Mouse (Mus musculus) small intestine, adult 2 months (tissue): Measurements from ENCODE around the gene Steap3. TPM values are rescaled to one million over a fixed set of nuclear protein-coding genes. Genes with fewer than 3 reads are reported as not detected.
A peak's percentile ranks its signal among the peaks of the same experiment; 100 is the strongest.

Source experiments
- H3K27ac ChIP-seq: fragments of 200-500 bp; 2 replicates; pipeline ENCODE4 v1.5.1; 2012; ENCODE audit warnings: low read depth, low read length, control low read depth, inconsistent platforms; ENCODE audit not compliant: insufficient read depth
- H3K27me3 ChIP-seq: fragments of 200-500 bp; 2 replicates; pipeline ENCODE4 v1.6.1; 2012; ENCODE audit warnings: mild to moderate bottlenecking, moderate library complexity, low read length, inconsistent platforms; ENCODE audit not compliant: control insufficient read depth, insufficient read depth
- H3K36me3 ChIP-seq: fragments of 200-500 bp; 2 replicates; pipeline ENCODE4 v1.6.1; 2012; ENCODE audit warnings: mild to moderate bottlenecking, low read length, control low read depth, inconsistent platforms; ENCODE audit not compliant: control insufficient read depth, insufficient read depth
- H3K4me1 ChIP-seq: fragments of 200-500 bp; 2 replicates; pipeline ENCODE4 v1.6.1; 2012; ENCODE audit warnings: low read length, inconsistent platforms, mixed read lengths; ENCODE audit not compliant: control insufficient read depth, insufficient read depth, insufficient read length
- H3K4me3 ChIP-seq: fragments of 200-500 bp; 2 replicates; pipeline ENCODE4 v1.5.1; 2012; ENCODE audit warnings: low read depth, mild to moderate bottlenecking, control low read depth, inconsistent platforms, low read length, moderate library complexity
- CTCF ChIP-seq: fragments of 200-500 bp; IDR thresholded peaks from 2 replicates; pipeline ENCODE4 v1.5.1; 2012; ENCODE audit warnings: low read depth, mild to moderate bottlenecking, control low read depth, inconsistent platforms, low read length, moderate library complexity, mixed read lengths; ENCODE audit not compliant: insufficient replicate concordance, insufficient read length; ENCODE audit errors: extremely low read depth
- POLR2A ChIP-seq: fragments of 200-500 bp; IDR thresholded peaks from 2 replicates; pipeline ENCODE4 v1.6.1; 2012; ENCODE audit warnings: low read depth, mild to moderate bottlenecking, control low read depth, inconsistent platforms, low read length, moderate library complexity
- WGBS: fragments of 180-500 bp; shearing (Covaris S2); methylation state at CpG from one replicate; pipeline ENCODE4 v1.1.7; 2018; 5-methylcytosine and 5-hydroxymethylcytosine counted together
- polyA plus RNA-seq: library from polyadenylated mRNA; depleted of rRNA; stranded (reverse); fragments of >200 nt; gene quantifications from 2 replicates; pipeline ENCODE4 v1.2.3, GENCODE M21; 2012

Steap3 gene
- polyA plus RNA-seq, 1 experiment, result 12.9 TPM

DNA sequence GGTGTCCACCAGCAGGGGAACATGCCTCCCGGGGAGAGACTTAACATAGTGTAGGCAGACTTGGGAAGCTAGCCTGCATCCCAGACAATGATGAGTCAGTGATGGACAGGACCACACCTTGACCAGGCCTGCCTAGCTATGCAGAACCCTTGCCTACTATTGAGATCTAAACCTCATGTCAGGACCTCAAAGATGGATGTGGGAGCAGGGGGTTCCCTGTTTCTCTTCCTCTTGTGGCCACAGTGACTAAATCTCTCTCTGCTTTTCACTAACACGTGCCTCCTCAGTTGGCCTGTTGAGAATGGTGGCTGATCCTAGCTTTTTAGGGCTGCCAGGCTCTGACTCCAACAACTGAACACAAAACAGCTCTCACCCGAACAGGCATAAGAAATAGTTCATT is 70.0 kb downstream of the Steap3 start:
- H3K27me3 ChIP-seq, result no peaks in the 10 kb centered on the region
- no peak overlapping the region for H3K27ac ChIP-seq
- WGBS, result 56% methylated on average over 3 of the region's 3 CpGs
- H3K4me3 ChIP-seq, result no peak overlapping the region
- H3K36me3 ChIP-seq, result no peaks in the 10 kb centered on the region
- TF ChIP-seq CTCF, result no peak
- TF ChIP-seq POLR2A, result no peak
- no peaks in the 10 kb centered on the region for H3K4me1 ChIP-seq

- Histone ChIP-seq H3K4me1 (no peaks in the 10 kb centered on the region), H3K4me3 (no peak overlapping the region), H3K27ac (no peak overlapping the region), H3K36me3 (no peaks in the 10 kb centered on the region), H3K27me3 (no peaks in the 10 kb centered on the region)
- TF ChIP-seq CTCF, result no peak
- no peak for TF ChIP-seq POLR2A
- WGBS, result 86% methylated on average over 4 of the region's 4 CpGs
These were observed 73.6 kb downstream of the Steap3 start for GRCm38 (mm10) chr1:120198942-120199341.

GRCm38 (mm10) chr1:120198151-120198550 is 74.4 kb downstream of the Steap3 start:
- Histone ChIP-seq H3K4me3 (no peak overlapping the region), H3K27me3 (no peaks in the 10 kb centered on the region), H3K27ac (no peak overlapping the region), H3K4me1 (no peaks in the 10 kb centered on the region), H3K36me3 (no peaks in the 10 kb centered on the region)
- no peak for TF ChIP-seq POLR2A
- TF ChIP-seq CTCF, result no peak
- 65% methylated on average over 3 of the region's 3 CpGs for WGBS

GRCm38 (mm10) chr1:120197189-120197588 is 75.3 kb downstream of the Steap3 start:
- no peak overlapping the region for H3K4me3 ChIP-seq
- H3K4me1 ChIP-seq, result no peaks in the 10 kb centered on the region
- 16% methylated on average over 5 of the region's 5 CpGs for WGBS
- H3K27ac ChIP-seq, result no peak overlapping the region
- H3K27me3 ChIP-seq, result no peaks in the 10 kb centered on the region
- H3K36me3 ChIP-seq, result no peaks in the 10 kb centered on the region
- TF ChIP-seq POLR2A (no peak), CTCF (peak; percentile 90; the same call in 1 of the 2 replicates)

DNA sequence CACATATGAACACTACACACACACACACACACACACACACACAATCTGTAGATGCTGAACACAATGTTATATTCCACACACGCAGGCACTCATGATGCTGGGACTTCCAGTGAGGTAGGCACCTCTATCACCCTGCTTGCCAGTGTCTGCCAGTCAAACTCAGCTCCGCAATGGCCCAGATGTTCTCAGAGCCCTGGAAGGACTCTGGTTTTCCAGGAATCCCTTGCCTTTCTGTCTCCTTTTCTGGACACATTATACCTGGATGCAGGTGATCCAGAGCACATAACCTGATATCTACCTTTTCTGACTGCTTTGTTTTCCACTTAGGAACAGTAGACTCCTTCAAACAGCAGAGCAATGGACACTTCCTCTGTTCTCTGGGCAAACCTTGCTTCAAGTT is 75.8 kb downstream of the Steap3 start:
- H3K4me1 ChIP-seq, result no peaks in the 10 kb centered on the region
- WGBS, result 89% methylated on average over 2 of the region's 2 CpGs
- TF ChIP-seq POLR2A (no peak), CTCF (no peak)
- H3K27ac ChIP-seq, result no peak overlapping the region
- no peak overlapping the region for H3K4me3 ChIP-seq
- H3K27me3 ChIP-seq, result no peaks in the 10 kb centered on the region
- no peaks in the 10 kb centered on the region for H3K36me3 ChIP-seq

- Histone ChIP-seq H3K27ac (no peak overlapping the region), H3K4me3 (no peak overlapping the region), H3K36me3 (no peaks in the 10 kb centered on the region), H3K27me3 (no peaks in the 10 kb centered on the region), H3K4me1 (no peaks in the 10 kb centered on the region)
- 31% methylated on average over 5 of the region's 5 CpGs for WGBS
- TF ChIP-seq CTCF, result no peak
- no peak for TF ChIP-seq POLR2A
These were observed 76.6 kb downstream of the Steap3 start for GRCm38 (mm10) chr1:120195947-120196346.

- 86% methylated on average over 10 of the region's 10 CpGs for WGBS
- TF ChIP-seq POLR2A (no peak), CTCF (no peak)
These were observed 78.9 kb downstream of the Steap3 start for GRCm38 (mm10) chr1:120193586-120193985.

GRCm38 (mm10) chr1:120192321-120192720 is 80.2 kb downstream of the Steap3 start:
- Histone ChIP-seq H3K4me3 (no peak overlapping the region), H3K27ac (no peak overlapping the region), H3K36me3 (no peaks in the 10 kb centered on the region), H3K4me1 (no peaks in the 10 kb centered on the region), H3K27me3 (no peaks in the 10 kb centered on the region)
- 62% methylated on average over 6 of the region's 6 CpGs for WGBS
- TF ChIP-seq CTCF (no peak), POLR2A (no peak)

More at GRCm38 (mm10) chr1:120193586-120193985, 78.9 kb downstream of the Steap3 start:
- Histone ChIP-seq H3K27me3 (no peaks in the 10 kb centered on the region), H3K36me3 (no peaks in the 10 kb centered on the region), H3K4me1 (no peaks in the 10 kb centered on the region), H3K27ac (no peak overlapping the region), H3K4me3 (no peak overlapping the region)
